Mouse (Mus musculus) urinary bladder, postnatal 25 days (tissue): ENCODE measurements around the gene Kif7.

ENCODE experiments used
- DNase-seq: peaks from one replicate; pipeline ENCODE4 v3.0.0; 2022; ENCODE audit warnings: low spot score

The Kif7 gene

GRCm38 (mm10) chr7:79715187-79715981 lies at the start of gene Kif7:
Kif7 (minus strand) TSS chr7:79715720.
- DNase-seq: peak; percentile 72

DNA sequence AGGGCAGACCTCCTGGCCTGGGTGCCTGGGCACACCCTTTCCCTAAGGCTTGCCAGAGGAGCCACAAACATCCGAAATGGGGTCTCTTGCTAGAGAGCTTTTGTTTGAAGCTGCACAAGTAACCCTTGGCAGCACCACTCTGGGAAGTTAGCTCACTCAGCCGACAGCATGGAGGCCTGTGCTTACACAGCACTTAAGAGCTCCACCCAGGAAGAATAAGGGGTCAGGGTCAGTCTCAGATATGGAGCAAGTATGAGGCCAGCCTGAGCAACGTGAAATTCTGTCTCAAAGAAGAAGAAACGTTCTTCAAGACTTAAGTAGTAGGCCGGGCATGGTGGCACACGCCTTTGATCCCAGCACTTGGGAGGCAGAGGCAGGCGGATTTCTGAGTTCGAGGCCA lies 46.6 kb upstream of the Kif7 start:
- no peak for DNase-seq

DNA sequence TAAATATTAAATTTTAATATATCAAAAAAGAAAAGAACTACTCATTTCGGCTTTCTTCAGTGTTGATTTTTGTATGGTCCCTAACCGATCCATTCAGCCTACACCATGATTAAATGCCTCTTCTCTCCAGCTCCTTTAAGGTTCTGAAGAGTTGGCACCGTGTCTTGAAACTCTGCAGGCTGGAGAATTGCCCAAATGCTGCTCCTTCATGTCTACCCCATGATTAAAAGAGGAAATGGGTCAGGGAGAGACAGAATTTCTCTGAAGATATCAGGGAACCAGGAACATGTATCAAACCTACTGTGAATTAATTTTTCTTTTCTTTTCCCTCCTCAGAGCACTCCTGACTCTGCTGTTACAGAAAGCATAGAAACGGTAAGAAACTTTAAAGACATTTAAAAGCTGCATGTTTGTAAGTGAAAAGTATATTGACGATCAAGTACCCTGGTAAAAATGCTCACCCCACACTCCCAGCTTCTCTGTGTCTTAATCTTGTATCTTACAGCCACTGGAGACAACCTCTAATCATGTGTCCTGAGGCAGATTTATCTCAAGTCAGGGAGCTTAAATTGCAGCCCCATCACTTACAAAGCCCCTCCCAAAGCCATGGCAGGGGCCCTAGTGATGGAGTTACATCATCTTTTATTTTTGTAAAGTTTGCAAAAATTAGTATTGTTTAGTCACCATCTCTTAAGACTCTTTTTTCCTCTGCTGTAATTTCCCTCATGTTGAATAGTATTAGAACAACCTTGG lies 45.8 kb upstream of the Kif7 start:
- DNase-seq: no peak

DNA sequence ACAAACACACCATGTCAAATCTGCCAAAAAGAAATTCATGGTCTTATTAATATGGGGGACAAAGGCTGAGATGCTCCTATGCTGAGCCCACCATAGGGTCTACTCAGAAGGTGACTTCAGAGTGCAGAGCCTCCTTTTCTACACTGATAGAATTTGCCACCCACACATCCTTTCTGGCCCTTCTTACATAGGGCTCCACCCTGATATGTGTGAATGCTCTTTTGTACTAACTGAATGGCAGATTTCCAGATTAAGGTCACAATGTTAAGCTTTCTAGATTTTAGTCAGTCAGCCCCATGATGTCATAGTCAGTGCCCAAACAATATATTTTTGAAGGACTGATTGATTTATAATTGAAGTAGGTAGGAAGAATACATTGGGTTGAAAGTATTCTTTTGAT lies 44.2 kb upstream of the Kif7 start:
- DNase-seq: no peak

DNA sequence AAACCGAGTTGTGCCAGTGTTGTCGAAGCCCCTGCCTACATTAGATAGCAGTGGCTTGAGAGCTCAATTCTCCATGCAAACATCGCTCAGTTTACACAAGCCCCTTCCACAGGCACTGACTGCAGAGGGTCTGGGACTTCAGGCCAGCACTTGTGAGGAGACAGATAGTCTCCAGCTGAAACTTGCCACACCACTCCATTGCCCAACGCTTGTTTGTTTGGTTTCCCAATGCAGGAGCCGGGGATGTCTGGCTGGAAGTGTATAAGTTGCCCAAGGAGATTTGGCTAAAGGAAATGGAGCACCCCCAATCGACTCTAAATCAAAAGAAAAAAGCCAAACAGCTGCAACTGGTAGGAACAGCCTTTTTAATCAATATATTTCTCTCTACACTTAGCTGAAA lies 42.7 kb upstream of the Kif7 start:
- no peak for DNase-seq

DNA sequence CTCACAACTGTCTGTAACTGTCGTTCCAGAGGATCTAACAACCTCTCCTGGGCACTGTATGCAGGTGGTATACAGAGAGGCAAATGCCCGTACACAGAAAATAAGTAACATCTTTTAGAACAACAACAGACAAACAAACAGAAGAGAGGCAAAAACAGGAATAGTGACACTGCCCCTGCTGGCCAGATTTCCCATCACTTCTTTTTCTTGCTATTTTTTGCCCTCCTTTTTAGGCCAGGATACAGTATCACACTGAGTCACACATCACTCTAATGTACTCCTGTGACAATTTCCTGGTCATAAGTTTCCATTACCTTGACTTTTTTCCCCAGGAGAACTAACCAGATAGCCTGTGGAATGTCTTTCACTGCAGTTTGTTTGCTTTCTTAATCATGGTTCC lies 40.8 kb upstream of the Kif7 start:
- no peak for DNase-seq

GRCm38 (mm10) chr7:79749511-79749910 lies 34.0 kb upstream of the Kif7 start:
- no peak for DNase-seq

GRCm38 (mm10) chr7:79747659-79748058 lies 32.1 kb upstream of the Kif7 start:
- DNase-seq: no peak

GRCm38 (mm10) chr7:79744585-79744984 lies 29.1 kb upstream of the Kif7 start:
- no peak for DNase-seq

DNA sequence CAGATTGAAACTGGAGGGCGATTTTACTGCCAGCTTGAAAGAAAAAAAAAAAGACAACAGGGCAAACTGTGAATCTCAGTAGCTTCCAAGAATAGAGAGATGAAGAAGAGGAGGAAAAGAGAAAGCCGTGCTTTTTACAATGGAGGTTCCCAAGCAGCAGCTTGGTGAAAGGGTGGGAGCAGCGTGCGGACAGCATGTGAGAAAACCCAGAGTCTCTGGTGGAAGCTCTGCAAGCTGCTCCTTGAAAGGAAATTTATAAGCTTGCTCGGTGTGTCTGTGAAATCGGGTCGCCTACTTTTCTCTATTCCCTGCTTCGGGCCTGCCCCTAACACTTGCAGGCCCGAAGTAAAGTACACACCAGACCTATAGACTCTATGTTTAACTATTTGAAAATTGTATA lies 28.5 kb upstream of the Kif7 start:
- no peak for DNase-seq

DNA sequence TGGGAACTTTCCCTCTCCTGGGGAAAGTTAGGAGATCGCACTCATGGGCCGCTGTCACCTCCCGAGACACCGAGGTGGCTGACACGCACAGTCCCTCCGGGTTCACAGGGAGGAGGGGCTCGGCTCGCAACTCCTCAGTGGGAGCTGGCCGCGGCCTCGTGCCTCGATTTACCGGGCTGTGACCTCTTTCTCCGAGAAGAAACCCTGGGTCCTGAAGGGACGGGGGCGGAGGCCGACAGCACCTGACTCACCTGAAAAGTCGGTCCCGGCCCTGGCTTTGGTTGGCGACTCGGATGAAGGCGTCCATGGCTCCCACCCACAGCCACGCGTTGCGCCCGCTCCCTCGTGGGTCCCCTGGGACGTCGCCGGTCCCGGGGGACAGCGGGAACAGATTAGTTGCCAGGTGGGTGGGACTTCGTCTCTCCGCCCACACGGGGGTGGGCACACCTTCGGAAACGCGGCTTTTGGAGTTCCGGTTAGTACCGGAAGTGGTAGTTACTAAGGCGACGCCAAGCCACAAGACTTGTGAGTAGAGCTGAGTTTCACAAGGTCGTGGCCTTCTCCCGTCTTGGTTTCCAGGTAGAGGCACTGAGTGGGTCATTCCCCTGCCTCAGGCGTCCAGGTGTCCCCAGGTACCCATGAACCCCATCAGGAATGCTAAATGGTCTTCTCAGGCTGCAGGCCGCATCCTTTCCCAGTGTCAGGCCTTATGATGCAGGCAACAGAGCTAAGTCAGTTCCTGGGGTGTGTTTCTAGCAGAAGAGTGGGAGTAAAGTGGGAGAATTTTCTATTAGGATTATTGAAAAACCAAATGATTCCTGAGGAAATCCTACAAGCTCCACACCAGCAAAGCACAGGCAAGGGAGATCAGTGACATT lies 27.4 kb upstream of the Kif7 start, which contains the start of the genes Pex11a and Wdr93:
TSS of gene Pex11a (minus strand) at position 473 of the 878 bp plus-strand sequence.
TSS of gene Wdr93 (plus strand) at position 505 of the 878 bp plus-strand sequence.
- peak; percentile 71 for DNase-seq

- DNase-seq: no peak
Measured at GRCm38 (mm10) chr7:79742277-79742658, 26.7 kb upstream of the Kif7 start.

- DNase-seq: no peak
Measured at GRCm38 (mm10) chr7:79740279-79740678, 24.8 kb upstream of the Kif7 start.

GRCm38 (mm10) chr7:79738913-79739312 lies 23.4 kb upstream of the Kif7 start:
- no peak for DNase-seq

GRCm38 (mm10) chr7:79736511-79736910 lies 21.0 kb upstream of the Kif7 start:
- DNase-seq: no peak

DNA sequence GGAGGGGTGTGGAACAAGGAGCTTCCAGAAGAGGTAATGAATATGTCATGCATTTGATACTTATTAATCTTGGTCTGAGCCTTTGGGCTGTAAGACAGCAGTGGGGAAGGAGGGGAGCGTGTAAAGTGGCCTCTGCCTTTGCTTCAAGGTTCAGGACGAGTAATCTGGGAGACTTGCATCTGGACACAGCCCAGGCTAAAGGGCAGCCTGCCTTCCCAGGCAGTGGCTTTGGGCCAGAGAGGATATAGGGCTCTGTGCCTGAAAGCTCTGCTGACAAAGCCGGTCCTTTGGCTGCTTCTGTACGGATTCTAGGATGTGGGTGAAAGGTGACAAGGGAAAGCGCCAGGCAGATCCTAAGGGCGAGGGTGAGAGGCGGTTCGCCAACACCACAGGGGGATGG lies 19.0 kb upstream of the Kif7 start:
- DNase-seq: no peak

- DNase-seq: no peak
Measured at GRCm38 (mm10) chr7:79732622-79733021, 17.1 kb upstream of the Kif7 start, which contains the start of gene Plin1. Plin1 (minus strand) TSS chr7:79732903.

- no peak for DNase-seq
Measured at GRCm38 (mm10) chr7:79731438-79731837, 15.9 kb upstream of the Kif7 start.

DNA sequence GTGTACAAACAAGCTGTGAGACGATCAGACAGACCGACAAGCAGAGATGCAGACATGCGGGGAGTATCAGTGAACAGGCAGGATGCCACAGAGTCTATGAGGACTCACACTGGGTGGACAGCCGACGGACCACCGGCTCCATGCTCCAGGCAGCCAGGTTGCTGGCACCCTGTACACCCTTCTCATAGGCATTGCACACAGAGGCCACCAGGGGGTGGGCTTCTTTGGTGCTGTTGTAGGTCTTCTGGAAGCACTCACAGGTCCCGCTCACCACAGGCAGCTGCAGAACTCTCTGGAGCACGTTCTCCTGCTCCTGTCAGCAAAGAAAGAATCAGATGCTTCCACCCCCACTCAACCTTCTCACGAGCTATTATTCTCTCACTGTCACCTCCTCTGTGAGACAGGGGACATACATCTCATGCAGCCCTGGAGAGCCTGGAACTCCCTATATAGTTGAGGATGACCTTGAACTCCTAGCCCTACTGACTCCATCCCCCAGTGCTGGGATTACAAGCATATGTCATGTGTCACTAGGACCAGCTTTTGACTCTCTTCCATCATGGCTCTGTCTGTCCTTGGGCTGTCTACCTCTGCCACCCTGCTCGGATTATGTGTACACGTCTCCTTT lies 14.3 kb upstream of the Kif7 start:
- DNase-seq: no peak

GRCm38 (mm10) chr7:79729169-79729568 lies 13.6 kb upstream of the Kif7 start:
- peak; percentile 64 for DNase-seq

DNA sequence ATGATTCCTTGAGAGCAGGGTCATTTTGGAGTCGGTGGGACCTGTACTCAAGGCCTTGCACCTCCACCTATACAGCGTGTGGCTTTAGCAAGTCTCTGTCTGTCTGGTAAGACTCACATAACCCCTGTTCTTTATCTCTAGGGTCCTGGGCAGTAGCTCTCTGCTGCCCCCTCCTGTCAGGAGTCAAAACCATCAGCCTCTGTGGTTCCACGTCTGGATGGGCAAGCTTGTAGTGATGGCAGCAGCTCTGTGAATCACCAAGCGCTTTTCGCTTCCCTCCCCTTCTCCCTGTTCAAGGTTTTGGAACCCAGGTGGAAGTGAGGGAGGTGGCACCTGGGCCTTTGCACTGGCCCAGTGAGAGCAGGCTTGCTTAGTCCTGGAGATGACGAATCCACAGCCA lies 12.7 kb upstream of the Kif7 start:
- peak; percentile 47 for DNase-seq

- peak; percentile 38 for DNase-seq
Measured at GRCm38 (mm10) chr7:79727091-79727490, 11.6 kb upstream of the Kif7 start.
